In genomic region chr9:106199535-106200272, GRCm38 (mm10) we compare ENCODE assay signal across 8 mouse cellular contexts. TPM values are rescaled to one million over a fixed set of nuclear protein-coding genes. Genes with fewer than 3 reads are reported as not detected.
DNase-seq lines count a peak whose midpoint lies in the region; ATAC-seq and TF ChIP-seq lines count a peak whose summit lies in the region.

Gene Ppm1m (minus strand): TSS chr9:106199746.

- H3K4me2 ChIP-seq in heart, embryonic 13.5 days, result peak within 1 kb of the TSS; percentile 72
- H3K4me2 ChIP-seq in neural tube, embryonic 12.5 days (replicated peaks), result peak within 1 kb of the TSS; percentile 82

- H3K9ac ChIP-seq in liver, adult 2 months (ENCODE audit: low read depth, low read length), result peak within 1 kb of the TSS; percentile 83
- peak within 1 kb of the TSS; percentile 92 for H3K9ac ChIP-seq in heart, embryonic 13.5 days
- H3K9ac ChIP-seq in neural tube, embryonic 12.5 days, result peak within 1 kb of the TSS; percentile 85

- intact Hi-C loops in left cerebral cortex, postnatal 14 days (cut with DNase I), result loop anchor here (10.0 kb wide), 1 partner anchor 225 kb away; the partner anchor contains the start of gene Rpl29

- no peaks in the 10 kb centered on the region for H3K9me3 ChIP-seq in heart, embryonic 13.5 days
- no peaks in the 10 kb centered on the region for H3K9me3 ChIP-seq in neural tube, embryonic 12.5 days

- H3K27me3 ChIP-seq in liver, adult 2 months (ENCODE audit: control insufficient read depth, insufficient read depth, low read length), result no peaks in the 10 kb centered on the region
- no peaks in the 10 kb centered on the region for H3K27me3 ChIP-seq in heart, embryonic 13.5 days (replicated peaks)
- H3K27me3 ChIP-seq in neural tube, embryonic 12.5 days (replicated peaks), result no peaks in the 10 kb centered on the region

- 0 out of 2 replicates have a peak within 1 kb of the TSS, but pooled peaks have one; percentile 5 for H3K27ac ChIP-seq in liver, adult 2 months (replicated peaks; ENCODE audit: insufficient read depth, low read depth, low read length)
- peak within 1 kb of the TSS; percentile 94 for H3K27ac ChIP-seq in bone marrow, adult 2 months (ENCODE audit: control insufficient read depth, insufficient read depth, low read depth, low read length, poor library complexity)
- H3K27ac ChIP-seq in heart, embryonic 13.5 days (replicated peaks), result peak within 1 kb of the TSS; percentile 58
- no peak within 1 kb of the TSS for H3K27ac ChIP-seq in neural tube, embryonic 12.5 days

- H3K36me3 ChIP-seq in liver, adult 2 months (ENCODE audit: control insufficient read depth, insufficient read depth, low read length), result no peaks in the 10 kb centered on the region
- H3K36me3 ChIP-seq in heart, embryonic 13.5 days, result peaks cover 26% of the 10 kb centered on the region
- peaks cover 5% of the 10 kb centered on the region; the same call in 1 of the 2 replicates for H3K36me3 ChIP-seq in neural tube, embryonic 12.5 days

- no peak for TF ChIP-seq POLR2A in liver, adult 2 months (IDR thresholded peaks at IDR 0.05; ENCODE audit: extremely low read depth, insufficient read depth, low read length)
- no peak; the same call in 1 of the 2 replicates for TF ChIP-seq POLR2A in bone marrow, adult 2 months (IDR thresholded peaks at IDR 0.05; ENCODE audit: borderline replicate concordance, control insufficient read depth, low read depth, low read length)

- no peaks in the 10 kb centered on the region for H3K79me2 ChIP-seq in liver, adult 2 months (ENCODE audit: control insufficient read depth, insufficient read depth, low read length)

- peaks cover 7% of the 10 kb centered on the region for H3K4me1 ChIP-seq in liver, adult 2 months (ENCODE audit: control insufficient read depth, insufficient read depth, low read length)
- H3K4me1 ChIP-seq in bone marrow, adult 2 months (ENCODE audit: control insufficient read depth, insufficient read depth, low read length), result peaks cover 6% of the 10 kb centered on the region; the same call in 1 of the 2 replicates
- peaks cover 41% of the 10 kb centered on the region for H3K4me1 ChIP-seq in heart, embryonic 13.5 days
- peaks cover 37% of the 10 kb centered on the region for H3K4me1 ChIP-seq in neural tube, embryonic 12.5 days

- DNase-seq in liver, adult 2 months (ENCODE audit: extremely low read depth, low read depth, low spot score), result no peak
- no peak for DNase-seq in liver
- no peak for DNase-seq in left cerebral cortex, postnatal 14 days (ENCODE audit: low spot score in 2 of 2)
- DNase-seq in ovary, postnatal 14 days (ENCODE audit: low spot score), result no peak
- no peak for DNase-seq in kidney, adult 9 months

- peak within 1 kb of the TSS; percentile 72 for H3K4me3 ChIP-seq in liver, adult 2 months (ENCODE audit: insufficient read depth, low read depth, low read length)
- peak within 1 kb of the TSS; percentile 77 for H3K4me3 ChIP-seq in bone marrow, adult 2 months (replicated peaks; ENCODE audit: control insufficient read depth, low read depth, low read length)
- peak within 1 kb of the TSS; percentile 74 for H3K4me3 ChIP-seq in heart, embryonic 13.5 days
- peak within 1 kb of the TSS; percentile 64 for H3K4me3 ChIP-seq in neural tube, embryonic 12.5 days

- no peak for ATAC-seq in heart, embryonic 13.5 days (ENCODE audit: extremely low read depth, insufficient number of reproducible peaks, low FRiP score, low TSS enrichment)
- ATAC-seq in neural tube, embryonic 12.5 days (ENCODE audit: low FRiP score, low read depth), result peak; percentile 5; the same call in 1 of the 2 replicates

- no peak for TF ChIP-seq CTCF in liver, adult 2 months (IDR thresholded peaks at IDR 0.05; ENCODE audit: low read depth, low read length)
- TF ChIP-seq CTCF in bone marrow, adult 2 months (IDR thresholded peaks at IDR 0.05; ENCODE audit: control insufficient read depth, insufficient read depth, low read length), result no peak

- 68% methylated on average over 18 of the region's 18 CpGs for WGBS in liver, adult 2 months
- 37% methylated on average over 18 of the region's 18 CpGs for WGBS in bone marrow, adult 2 months
- 40% methylated on average over 18 of the region's 18 CpGs for WGBS in heart, embryonic 13.5 days
- WGBS in neural tube, embryonic 12.5 days, result 48% methylated on average over 18 of the region's 18 CpGs

RNA-seq across cellular contexts. Expression of gene Ppm1m, which starts in this region (rescaled TPM):
- total RNA-seq in liver, adult 2 months (2014; rRNA removed), result 12.4 and 13.7 TPM in 2 replicates
- 17.3 and 22.7 TPM in 2 replicates for polyA plus RNA-seq in liver, adult 2 months (2012; rRNA removed)
- polyA plus RNA-seq in bone marrow, adult 2 months (2011; ENCODE audit: insufficient read depth, insufficient read length, low replicate concordance, missing spikeins), result 32.4 and 91.7 TPM in 2 replicates
- polyA plus RNA-seq in heart, embryonic 13.5 days (2015; fragmentation: Nextera tagmentation; extraction: Ambion mirVana), result 26.7 and 29.0 TPM in 2 replicates
- 10 to 100 TPM; 16.8 to 19.0 TPM for total RNA-seq in left cerebral cortex, postnatal 14 days (2021)
- 32.1 and 32.9 TPM in 2 replicates for polyA plus RNA-seq in neural tube, embryonic 12.5 days (2016; fragmentation: Nextera tagmentation; extraction: Ambion mirVana)
